Mouse (Mus musculus): ENCODE results near the gene Gp1ba. TPM values are rescaled to one million over a fixed set of nuclear protein-coding genes. Genes with fewer than 3 reads are reported as not detected.

The Gp1ba gene
- polyA plus RNA-seq, 1 experiment = 0.04 TPM

- Histone ChIP-seq H3K36me3 (ENCODE audit: control insufficient read depth, insufficient read depth, low read length) (peaks cover 37% of the 10 kb centered on the region), H3K4me3 (ENCODE audit: control insufficient read depth, insufficient read depth, low read length) (peak within 1 kb of the TSS; percentile 100), H3K4me1 (replicated peaks; ENCODE audit: control insufficient read depth, insufficient read depth, low read length) (peaks cover 53% of the 10 kb centered on the region), H3K27ac (ENCODE audit: control insufficient read depth, insufficient read depth, low read length) (peak within 1 kb of the TSS; percentile 99), H3K27me3 (ENCODE audit: control insufficient read depth, insufficient read depth, low read length) (no peaks in the 10 kb centered on the region)
- TF ChIP-seq CTCF (IDR thresholded peaks at IDR 0.05; ENCODE audit: borderline replicate concordance, control insufficient read depth, extremely low read depth, insufficient read depth, low read length, poor library complexity) = 0 out of 2 replicates have a peak, but pooled peaks have one; percentile 19
- peak; percentile 93 for TF ChIP-seq POLR2A (IDR thresholded peaks at IDR 0.05; ENCODE audit: control insufficient read depth, extremely low read depth, insufficient read depth, low read length, poor library complexity)
- DNase-seq = peak; percentile 79
- WGBS = under 1% methylated on average over 61 of the region's 61 CpGs
These were observed 15.4 kb downstream of the Gp1ba start, which contains the start of gene Pfn1 for GRCm38 (mm10) chr11:70654198-70654922. Pfn1 (minus strand) TSS chr11:70654644.

DNA sequence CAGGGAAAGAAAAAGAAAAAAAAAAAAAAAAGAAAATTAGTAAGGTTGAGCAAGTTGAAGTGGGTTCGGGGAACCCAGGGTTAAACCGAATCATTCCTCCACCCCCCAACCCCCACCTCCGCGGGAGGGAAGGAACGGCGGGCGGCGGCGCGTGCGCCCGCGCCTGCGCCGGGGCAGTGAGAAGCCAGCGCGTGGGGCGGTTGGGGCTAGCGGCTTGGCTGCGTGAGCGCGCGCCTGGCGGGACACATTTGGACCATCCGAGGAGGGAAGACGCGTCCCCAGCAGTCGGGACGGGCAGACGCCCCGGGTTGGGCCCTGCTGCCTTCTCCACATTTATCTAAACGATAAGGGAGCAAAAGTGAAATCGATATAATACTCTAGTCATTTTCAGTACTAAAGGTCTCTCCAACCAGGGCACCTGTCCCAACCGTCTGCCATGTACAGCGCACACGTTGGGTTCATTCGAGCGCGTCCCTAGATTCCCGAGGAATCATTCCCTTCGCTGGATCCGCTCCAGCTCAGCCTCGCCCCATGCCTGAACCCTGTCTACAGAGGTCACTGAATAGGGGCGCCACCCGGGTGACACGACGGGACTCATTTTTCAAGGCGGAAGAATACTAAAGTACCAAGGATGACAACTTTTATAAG, 16.1 kb downstream of the Gp1ba start:
- peak; percentile 78 for DNase-seq
- Histone ChIP-seq H3K27me3 (ENCODE audit: control insufficient read depth, insufficient read depth, low read length) (no peaks in the 10 kb centered on the region), H3K36me3 (ENCODE audit: control insufficient read depth, insufficient read depth, low read length) (peaks cover 30% of the 10 kb centered on the region), H3K27ac (ENCODE audit: control insufficient read depth, insufficient read depth, low read length) (peak overlapping the region; percentile 97), H3K4me3 (ENCODE audit: control insufficient read depth, insufficient read depth, low read length) (peak overlapping the region; percentile 100), H3K4me1 (replicated peaks; ENCODE audit: control insufficient read depth, insufficient read depth, low read length) (peaks cover 46% of the 10 kb centered on the region)
- TF ChIP-seq CTCF (IDR thresholded peaks at IDR 0.05; ENCODE audit: borderline replicate concordance, control insufficient read depth, extremely low read depth, insufficient read depth, low read length, poor library complexity) = no peak
- peak; percentile 78 for TF ChIP-seq POLR2A (IDR thresholded peaks at IDR 0.05; ENCODE audit: control insufficient read depth, extremely low read depth, insufficient read depth, low read length, poor library complexity)
- under 1% methylated on average over 48 of the region's 48 CpGs for WGBS

GRCm38 (mm10) chr11:70655571-70656455, 16.9 kb downstream of the Gp1ba start:
- peak overlapping the region; percentile 100 for H3K4me3 ChIP-seq (ENCODE audit: control insufficient read depth, insufficient read depth, low read length)
- H3K27ac ChIP-seq (ENCODE audit: control insufficient read depth, insufficient read depth, low read length) = peak overlapping the region; percentile 97
- H3K27me3 ChIP-seq (ENCODE audit: control insufficient read depth, insufficient read depth, low read length) = no peaks in the 10 kb centered on the region
- H3K36me3 ChIP-seq (ENCODE audit: control insufficient read depth, insufficient read depth, low read length) = peaks cover 23% of the 10 kb centered on the region
- peak; percentile 66 for DNase-seq
- TF ChIP-seq POLR2A (IDR thresholded peaks at IDR 0.05; ENCODE audit: control insufficient read depth, extremely low read depth, insufficient read depth, low read length, poor library complexity) = no peak
- no peak for TF ChIP-seq CTCF (IDR thresholded peaks at IDR 0.05; ENCODE audit: borderline replicate concordance, control insufficient read depth, extremely low read depth, insufficient read depth, low read length, poor library complexity)
- WGBS = 5% methylated on average over 60 of the region's 61 CpGs
- peaks cover 40% of the 10 kb centered on the region for H3K4me1 ChIP-seq (replicated peaks; ENCODE audit: control insufficient read depth, insufficient read depth, low read length)

DNA sequence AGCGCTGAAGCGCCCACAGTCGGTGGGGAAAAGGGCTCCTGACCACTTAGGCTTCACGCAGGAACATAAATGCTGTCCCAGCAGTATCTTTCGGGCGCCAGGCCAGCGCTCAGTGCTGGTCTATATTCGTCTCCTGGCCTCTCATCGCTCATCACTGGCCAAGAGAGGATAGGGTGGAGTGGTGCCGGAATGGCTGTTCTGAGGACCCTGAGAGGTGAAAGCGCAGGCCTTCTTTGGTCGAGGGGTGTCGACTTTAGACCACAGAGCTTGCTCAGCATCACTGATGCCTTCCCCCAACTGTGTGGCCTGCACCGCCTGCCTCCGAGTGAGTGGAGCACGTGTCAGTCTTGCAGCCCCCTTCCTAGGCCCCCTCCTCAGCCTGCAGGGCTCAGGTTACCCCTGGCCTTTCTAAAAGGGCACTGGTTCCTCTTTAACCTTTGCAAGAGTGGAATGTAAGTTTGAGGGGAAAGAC, 17.6 kb downstream of the Gp1ba start:
- peaks cover 16% of the 10 kb centered on the region for H3K36me3 ChIP-seq (ENCODE audit: control insufficient read depth, insufficient read depth, low read length)
- TF ChIP-seq CTCF (IDR thresholded peaks at IDR 0.05; ENCODE audit: borderline replicate concordance, control insufficient read depth, extremely low read depth, insufficient read depth, low read length, poor library complexity) = no peak
- TF ChIP-seq POLR2A (IDR thresholded peaks at IDR 0.05; ENCODE audit: control insufficient read depth, extremely low read depth, insufficient read depth, low read length, poor library complexity) = no peak
- peak; percentile 16 for DNase-seq
- peaks cover 35% of the 10 kb centered on the region for H3K4me1 ChIP-seq (replicated peaks; ENCODE audit: control insufficient read depth, insufficient read depth, low read length)
- H3K4me3 ChIP-seq (ENCODE audit: control insufficient read depth, insufficient read depth, low read length) = peak overlapping the region; percentile 100
- no peaks in the 10 kb centered on the region for H3K27me3 ChIP-seq (ENCODE audit: control insufficient read depth, insufficient read depth, low read length)
- 74% methylated on average over 16 of the region's 16 CpGs for WGBS
- H3K27ac ChIP-seq (ENCODE audit: control insufficient read depth, insufficient read depth, low read length) = peak overlapping the region; percentile 97; the same call in 1 of the 2 replicates

GRCm38 (mm10) chr11:70656964-70657363, 18.0 kb downstream of the Gp1ba start, which contains the start of gene Eno3:
Eno3 (plus strand) TSS chr11:70657202.
- TF ChIP-seq POLR2A (IDR thresholded peaks at IDR 0.05; ENCODE audit: control insufficient read depth, extremely low read depth, insufficient read depth, low read length, poor library complexity) (no peak), CTCF (IDR thresholded peaks at IDR 0.05; ENCODE audit: borderline replicate concordance, control insufficient read depth, extremely low read depth, insufficient read depth, low read length, poor library complexity) (no peak)
- Histone ChIP-seq H3K4me3 (ENCODE audit: control insufficient read depth, insufficient read depth, low read length) (peak within 1 kb of the TSS; percentile 100), H3K27ac (ENCODE audit: control insufficient read depth, insufficient read depth, low read length) (peak within 1 kb of the TSS; percentile 97), H3K4me1 (replicated peaks; ENCODE audit: control insufficient read depth, insufficient read depth, low read length) (peaks cover 33% of the 10 kb centered on the region), H3K27me3 (ENCODE audit: control insufficient read depth, insufficient read depth, low read length) (no peaks in the 10 kb centered on the region), H3K36me3 (ENCODE audit: control insufficient read depth, insufficient read depth, low read length) (peaks cover 13% of the 10 kb centered on the region)
- no peak for DNase-seq
- 73% methylated on average over 3 of the region's 3 CpGs for WGBS
